9 mouse cellular contexts compared by ENCODE assay signal in the genomic region with DNA sequence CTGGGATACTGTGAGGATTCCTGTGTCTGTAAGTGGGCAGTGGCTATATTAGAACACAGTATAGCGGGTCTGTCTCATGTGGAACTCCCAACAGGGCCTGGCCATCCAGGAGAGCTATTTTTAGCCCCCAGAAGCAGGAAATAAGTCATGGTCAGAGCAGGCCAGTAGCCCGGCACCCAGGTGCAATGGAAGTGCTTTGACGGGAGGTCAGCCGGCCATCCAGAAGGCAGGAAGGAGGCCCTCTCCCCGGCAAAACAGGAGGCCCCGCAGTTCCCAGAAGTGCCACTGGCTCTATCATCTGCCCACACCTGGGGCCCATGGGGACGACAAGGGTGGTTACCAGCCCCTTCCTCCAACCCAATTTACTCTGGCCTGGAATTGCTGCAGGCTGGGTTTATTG. TPM values are rescaled to one million over a fixed set of nuclear protein-coding genes. Genes with fewer than 3 reads are reported as not detected.
A peak's percentile ranks its signal among the peaks of the same experiment; 100 is the strongest.
DNase-seq lines count a peak whose midpoint lies in the region; ATAC-seq lines count a peak whose summit lies in the region.
"Had no signal": no experiment of that assay in that cellular context is flagged by ENCODE, and none has a peak within 500 bp of the region (broad histone marks: within the 10 kb centered on the region; RNA-seq: fewer than 3 reads in every experiment).

No protein-coding gene starts in this region.

- no peaks in the 10 kb centered on the region for H3K36me3 ChIP-seq in hindbrain, embryonic 10.5 days
- H3K36me3 ChIP-seq in hindbrain, embryonic 14.5 days (replicated peaks; ENCODE audit: control insufficient read depth, insufficient read depth), result no peaks in the 10 kb centered on the region
- no peaks in the 10 kb centered on the region for H3K36me3 ChIP-seq in intestine, embryonic 14.5 days (ENCODE audit: control insufficient read depth, insufficient read depth, low read length)
- H3K36me3 ChIP-seq in liver, embryonic 15.5 days (replicated peaks), result no peaks in the 10 kb centered on the region

- no peak for DNase-seq in hindbrain, embryonic 10.5 days (ENCODE audit: low spot score)
- DNase-seq in hindbrain, embryonic 14.5 days (ENCODE audit: low spot score), result no peak
- peak; percentile 64 for DNase-seq in adrenal gland, postnatal 14 days
- DNase-seq in intestine, embryonic 14.5 days (ENCODE audit: low spot score), result no peak
- no peak for DNase-seq in embryo, embryonic 10.5 days (ENCODE audit: low spot score)
- no peak for DNase-seq in layer of hippocampus, adult 9-11 months

- peaks cover 18% of the 10 kb centered on the region; the same call in 1 of the 2 replicates for H3K27me3 ChIP-seq in hindbrain, embryonic 10.5 days (ENCODE audit: insufficient read depth, poor library complexity, severe bottlenecking)
- H3K27me3 ChIP-seq in hindbrain, embryonic 14.5 days (ENCODE audit: control insufficient read depth, insufficient read depth, low read length), result no peaks in the 10 kb centered on the region
- no peaks in the 10 kb centered on the region for H3K27me3 ChIP-seq in intestine, embryonic 14.5 days (replicated peaks; ENCODE audit: control insufficient read depth, insufficient read depth, low read length)
- no peaks in the 10 kb centered on the region; the same call in 1 of the 2 replicates for H3K27me3 ChIP-seq in liver, embryonic 15.5 days

- peak overlapping the region; percentile 78 for H3K27ac ChIP-seq in hindbrain, embryonic 10.5 days
- H3K27ac ChIP-seq in hindbrain, embryonic 14.5 days, result no peak overlapping the region
- H3K27ac ChIP-seq in intestine, embryonic 14.5 days (ENCODE audit: low read depth), result peak overlapping the region; percentile 54
- peak overlapping the region; percentile 59 for H3K27ac ChIP-seq in liver, embryonic 15.5 days (replicated peaks)

- H3K4me2 ChIP-seq in hindbrain, embryonic 14.5 days (replicated peaks), result no peak overlapping the region
- H3K4me2 ChIP-seq in intestine, embryonic 14.5 days (ENCODE audit: low read length), result no peak overlapping the region
- H3K4me2 ChIP-seq in liver, embryonic 15.5 days, result peak overlapping the region; percentile 25

- no peak overlapping the region for H3K4me3 ChIP-seq in hindbrain, embryonic 10.5 days
- H3K4me3 ChIP-seq in hindbrain, embryonic 14.5 days (replicated peaks; ENCODE audit: low read length), result no peak overlapping the region
- no peak overlapping the region for H3K4me3 ChIP-seq in intestine, embryonic 14.5 days (ENCODE audit: low read depth, low read length)
- H3K4me3 ChIP-seq in liver, embryonic 15.5 days (replicated peaks), result no peak overlapping the region

- no peaks in the 10 kb centered on the region for H3K9me3 ChIP-seq in hindbrain, embryonic 10.5 days
- no peaks in the 10 kb centered on the region for H3K9me3 ChIP-seq in hindbrain, embryonic 14.5 days (ENCODE audit: control insufficient read depth, low read length)
- H3K9me3 ChIP-seq in intestine, embryonic 14.5 days (ENCODE audit: control insufficient read depth, low read length), result no peaks in the 10 kb centered on the region
- no peaks in the 10 kb centered on the region for H3K9me3 ChIP-seq in liver, embryonic 15.5 days (replicated peaks)

- peaks cover 61% of the 10 kb centered on the region for H3K4me1 ChIP-seq in hindbrain, embryonic 10.5 days (replicated peaks)
- no peaks in the 10 kb centered on the region for H3K4me1 ChIP-seq in hindbrain, embryonic 14.5 days (replicated peaks; ENCODE audit: control insufficient read depth, insufficient read depth, low read length)
- H3K4me1 ChIP-seq in intestine, embryonic 14.5 days (replicated peaks; ENCODE audit: control insufficient read depth, insufficient read depth, low read length), result peaks cover 9% of the 10 kb centered on the region
- H3K4me1 ChIP-seq in liver, embryonic 15.5 days (replicated peaks), result peaks cover 34% of the 10 kb centered on the region

- H3K9ac ChIP-seq in hindbrain, embryonic 14.5 days, result no peak overlapping the region
- no peak overlapping the region for H3K9ac ChIP-seq in intestine, embryonic 14.5 days (ENCODE audit: low read length)
- H3K9ac ChIP-seq in liver, embryonic 15.5 days, result no peak overlapping the region

- no peak for ATAC-seq in hindbrain, embryonic 14.5 days (ENCODE audit: low FRiP score)
- ATAC-seq in intestine, embryonic 14.5 days (replicated peaks; ENCODE audit: low FRiP score, low TSS enrichment, low read depth), result no peak
- ATAC-seq in liver, embryonic 15.5 days (ENCODE audit: insufficient read depth), result peak; percentile 11; the same call in 1 of the 2 replicates
- no peak for ATAC-seq in megakaryocyte progenitor cell, adult 5-6 weeks (replicated peaks; ENCODE audit: poor library complexity)

- 64% methylated on average over 7 of the region's 7 CpGs for WGBS in hindbrain, embryonic 10.5 days
- WGBS in hindbrain, embryonic 14.5 days, result 65% methylated on average over 7 of the region's 7 CpGs
- 31% methylated on average over 7 of the region's 7 CpGs for WGBS in intestine, embryonic 14.5 days
- 15% methylated on average over 7 of the region's 7 CpGs for WGBS in liver, embryonic 15.5 days (ENCODE audit: insufficient replicate concordance)

RNA-seq across cellular contexts. Expression of gene Plxnd1, which starts 9.3 kb away (rescaled TPM):
- 24.6 and 28.5 TPM in 2 replicates for polyA plus RNA-seq in hindbrain, embryonic 10.5 days (2016; fragmentation: Nextera tagmentation; extraction: Ambion mirVana)
- 11.6 and 14.7 TPM in 2 replicates for polyA plus RNA-seq in hindbrain, embryonic 14.5 days (2014; fragmentation: Nextera tagmentation; extraction: Ambion mirVana)
- 154 and 173 TPM in 2 replicates for total RNA-seq in adrenal gland, postnatal 14 days (2021)
- polyA plus RNA-seq in intestine, embryonic 14.5 days (2014; fragmentation: Nextera tagmentation; extraction: Ambion mirVana), result 39.7 and 46.5 TPM in 2 replicates
- 8.1 and 9.7 TPM in 2 replicates for polyA plus RNA-seq in liver, embryonic 15.5 days (2015; fragmentation: Nextera tagmentation; extraction: Ambion mirVana)
- total RNA-seq in megakaryocyte progenitor cell, adult 5-6 weeks (2015), result 51.5 and 70.9 TPM in 2 replicates
- total RNA-seq in megakaryocyte progenitor cell, adult 5-6 weeks (2017), result 33.9 and 43.9 TPM in 2 replicates

RNA-seq across cellular contexts. Expression of gene H1foo, which starts 59.3 kb away (rescaled TPM):
- polyA plus RNA-seq in hindbrain, embryonic 10.5 days (2016; fragmentation: Nextera tagmentation; extraction: Ambion mirVana), result not detected in 2 replicates
- not detected in 2 replicates for polyA plus RNA-seq in hindbrain, embryonic 14.5 days (2014; fragmentation: Nextera tagmentation; extraction: Ambion mirVana)
- total RNA-seq in adrenal gland, postnatal 14 days (2021), result not detected in 2 replicates
- not detected in 2 replicates for polyA plus RNA-seq in intestine, embryonic 14.5 days (2014; fragmentation: Nextera tagmentation; extraction: Ambion mirVana)
- not detected in 2 replicates for polyA plus RNA-seq in liver, embryonic 15.5 days (2015; fragmentation: Nextera tagmentation; extraction: Ambion mirVana)
- not detected in 2 replicates for total RNA-seq in megakaryocyte progenitor cell, adult 5-6 weeks (2015)
- total RNA-seq in megakaryocyte progenitor cell, adult 5-6 weeks (2017), result not detected in 2 replicates
- polyA plus RNA-seq: neural tube, embryonic 14.5 days had no signal
